Mouse (Mus musculus) lung, postnatal 36 days (tissue): ENCODE measurements at regions not wholly inside any gene's neighbourhood (a gene's known extent, or its start where the extent isn't known, plus 50 kb on each side); places are given as distances from the start of the nearest gene placed in this dataset.

ENCODE experiments used
- DNase-seq: peaks from one replicate; pipeline ENCODE4 v3.0.0; 2022; ENCODE audit warnings: mixed read lengths

- DNase-seq: no peak
These were observed 81.4 kb downstream of the Lhx2 start for GRCm38 (mm10) chr2:38420498-38420897.

- DNase-seq: no peak
These were observed 83.3 kb downstream of the Lhx2 start for GRCm38 (mm10) chr2:38422406-38422805.

GRCm38 (mm10) chr2:38423886-38424277, 84.8 kb downstream of the Lhx2 start:
- no peak for DNase-seq

- DNase-seq: no peak
These were observed 85.3 kb downstream of the Lhx2 start for GRCm38 (mm10) chr2:38424278-38424931.

GRCm38 (mm10) chr2:38424976-38425375, 85.9 kb downstream of the Lhx2 start:
- no peak for DNase-seq

GRCm38 (mm10) chr2:38429752-38430378, 81.6 kb upstream of the Nek6 start:
- peak; percentile 88 for DNase-seq

- DNase-seq: no peak
These were observed 79.9 kb upstream of the Nek6 start for GRCm38 (mm10) chr2:38431546-38431945.

GRCm38 (mm10) chr2:38433736-38434135, 77.7 kb upstream of the Nek6 start:
- DNase-seq: peak; percentile 79

- DNase-seq: no peak
These were observed 74.7 kb upstream of the Nek6 start for GRCm38 (mm10) chr2:38436701-38437100.

GRCm38 (mm10) chr2:38439191-38439590, 72.3 kb upstream of the Nek6 start:
- DNase-seq: no peak

- no peak for DNase-seq
These were observed 71.5 kb upstream of the Nek6 start for GRCm38 (mm10) chr2:38439973-38440372.

GRCm38 (mm10) chr2:38449092-38449491, 62.4 kb upstream of the Nek6 start:
- no peak for DNase-seq

GRCm38 (mm10) chr2:38456571-38456970, 54.9 kb upstream of the Nek6 start:
- DNase-seq: no peak

GRCm38 (mm10) chr2:38460367-38460766, 51.1 kb upstream of the Nek6 start:
- DNase-seq: no peak

GRCm38 (mm10) chr2:38460825-38461540, 50.5 kb upstream of the Nek6 start:
- DNase-seq: peak; percentile 73
